Mouse (Mus musculus) heart, embryonic 14.5 days (tissue): ENCODE data around the gene Ddx55. TPM values are rescaled to one million over a fixed set of nuclear protein-coding genes. Genes with fewer than 3 reads are reported as not detected.
A peak's percentile ranks its signal among the peaks of the same experiment; 100 is the strongest.

Source experiments
- ATAC-seq: fragments of 200-750 bp; cut with Nextera tagmentation; 2 replicates; pipeline ENCODE4 v1.8.0; 2017; ENCODE audit warnings: low read depth, moderate TSS enrichment; ENCODE audit not compliant: insufficient number of reproducible peaks, insufficient read depth, low FRiP score
- H3K27ac ChIP-seq, 2 experiments: fragments of 200-500 bp in 1 of 2; fragments of 300-500 bp in 1 of 2; sonication (generic) in 1 of 2; replicated peaks in 1 of 2; 2 replicates each; pipeline ENCODE4 v1.5.1; 2012 to 2014; ENCODE audit warnings: low read depth in 2 of 2, low read length in 2 of 2, control low read depth in 1 of 2, mild to moderate bottlenecking in 1 of 2, mixed read lengths in 1 of 2; ENCODE audit not compliant: control insufficient read depth in 1 of 2, insufficient read depth in 1 of 2
- H3K27me3 ChIP-seq: fragments of 300-500 bp; sonication (generic); 2 replicates; pipeline ENCODE4 v1.6.1; 2014; ENCODE audit warnings: mild to moderate bottlenecking, low read length, control low read depth; ENCODE audit not compliant: control insufficient read depth, insufficient read depth
- H3K36me3 ChIP-seq: fragments of 300-500 bp; sonication (generic); 2 replicates; pipeline ENCODE4 v1.6.1; 2014; ENCODE audit warnings: mild to moderate bottlenecking, control low read depth, low read length, mixed read lengths; ENCODE audit not compliant: control insufficient read depth, insufficient read depth
- H3K4me1 ChIP-seq, 2 experiments: fragments of 200-500 bp in 1 of 2; fragments of 300-500 bp in 1 of 2; sonication (generic) in 1 of 2; 2 replicates each; pipeline ENCODE4 v1.6.1; 2012 to 2014; ENCODE audit warnings: low read length in 2 of 2, control low read depth in 1 of 2, mixed read lengths in 1 of 2; ENCODE audit not compliant: control insufficient read depth in 2 of 2, insufficient read depth in 2 of 2
- H3K4me2 ChIP-seq: fragments of 300-500 bp; sonication (generic); 2 replicates; pipeline ENCODE4 v1.6.1; 2014; ENCODE audit warnings: mild to moderate bottlenecking, low read length
- H3K4me3 ChIP-seq, 2 experiments: fragments of 200-500 bp in 1 of 2; fragments of 300-500 bp in 1 of 2; sonication (generic) in 1 of 2; 2 replicates each; pipeline ENCODE4 v1.5.1; 2012 to 2014; ENCODE audit warnings: low read length in 2 of 2, mild to moderate bottlenecking in 2 of 2, control low read depth in 1 of 2, low read depth in 1 of 2, moderate library complexity in 1 of 2; ENCODE audit not compliant: control insufficient read depth in 1 of 2, insufficient read depth in 1 of 2
- H3K9ac ChIP-seq: fragments of 300-500 bp; sonication (generic); 2 replicates; pipeline ENCODE4 v1.6.1; 2014; ENCODE audit warnings: mild to moderate bottlenecking, low read length
- H3K9me3 ChIP-seq: fragments of 300-500 bp; sonication (generic); 2 replicates; pipeline ENCODE4 v1.6.1; 2016; ENCODE audit warnings: low read length, control low read depth; ENCODE audit not compliant: control insufficient read depth
- WGBS: fragments of 180-500 bp; shearing (Covaris S2); extraction: QIAGEN DNeasy Blood & Tissue Kit; methylation state at CpG from one replicate; pipeline ENCODE4 v1.1.7; 2014; 5-methylcytosine and 5-hydroxymethylcytosine counted together
- polyA plus RNA-seq: library from polyadenylated mRNA; unstranded; fragments of >200 nt; fragmentation: Nextera tagmentation; extraction: Ambion mirVana; gene quantifications from 2 replicates; pipeline ENCODE4 v1.2.1, GENCODE M21; 2014

Ddx55 gene
- polyA plus RNA-seq, 1 experiment from 2014 or later, result 6.5 TPM

GRCm38 (mm10) chr5:124529697-124530096 lies 23.0 kb upstream of the Ddx55 start:
- peak overlapping the region; percentile 93 for H3K4me2 ChIP-seq
- H3K27me3 ChIP-seq, result no peaks in the 10 kb centered on the region
- no peaks in the 10 kb centered on the region for H3K9me3 ChIP-seq
- peak overlapping the region; percentile 72 to 85 for H3K4me3 ChIP-seq
- H3K36me3 ChIP-seq, result peaks cover 9% of the 10 kb centered on the region; the same call in 1 of the 2 replicates
- 50% methylated on average over 8 of the region's 8 CpGs for WGBS
- H3K4me1 ChIP-seq, result peaks cover 24 to 33% of the 10 kb centered on the region in 2 experiments
- peak overlapping the region; percentile 88 for H3K9ac ChIP-seq
- ATAC-seq, result no peak
- H3K27ac ChIP-seq, result peak overlapping the region; percentile 39 to 89

- ATAC-seq, result peak; percentile 84
- H3K9me3 ChIP-seq, result no peaks in the 10 kb centered on the region
- H3K9ac ChIP-seq, result peak within 1 kb of the TSS; percentile 88
- peak within 1 kb of the TSS; percentile 72 to 85 for H3K4me3 ChIP-seq
- H3K36me3 ChIP-seq, result peaks cover 8% of the 10 kb centered on the region; the same call in 1 of the 2 replicates
- H3K4me1 ChIP-seq, result peaks cover 24 to 33% of the 10 kb centered on the region in 2 experiments
- WGBS, result under 1% methylated on average over 85 of the region's 96 CpGs
- H3K27me3 ChIP-seq, result no peaks in the 10 kb centered on the region
- peak within 1 kb of the TSS; percentile 77 to 89 for H3K27ac ChIP-seq
- H3K4me2 ChIP-seq, result peak within 1 kb of the TSS; percentile 93
These were observed 21.7 kb upstream of the Ddx55 start, which contains the start of gene Rilpl1 for GRCm38 (mm10) chr5:124530655-124531582. TSS of gene Rilpl1 (minus strand) at chr5:124531391.

GRCm38 (mm10) chr5:124531583-124531930 lies 21.1 kb upstream of the Ddx55 start:
- no peaks in the 10 kb centered on the region for H3K9me3 ChIP-seq
- H3K9ac ChIP-seq, result peak overlapping the region; percentile 88
- H3K27me3 ChIP-seq, result no peaks in the 10 kb centered on the region
- peak overlapping the region; percentile 77 to 89 for H3K27ac ChIP-seq
- peaks cover 24 to 34% of the 10 kb centered on the region in 2 experiments for H3K4me1 ChIP-seq
- 0 out of 2 replicates have a peak, but pooled peaks cover 2% of the 10 kb centered on the region for H3K36me3 ChIP-seq
- peak overlapping the region; percentile 93 for H3K4me2 ChIP-seq
- peak overlapping the region; percentile 72 to 85 for H3K4me3 ChIP-seq
- 13% methylated on average over 14 of the region's 14 CpGs for WGBS
- 0 out of 2 replicates have a peak, but pooled peaks have one; percentile 7 for ATAC-seq

- Histone ChIP-seq H3K4me3 (no peak overlapping the region), H3K9ac (no peak overlapping the region), H3K36me3 (no peaks in the 10 kb centered on the region), H3K9me3 (no peaks in the 10 kb centered on the region), H3K4me1 (peaks cover 28 to 42% of the 10 kb centered on the region in 2 experiments), H3K27me3 (no peaks in the 10 kb centered on the region), H3K27ac (peak overlapping the region in 1 of 2 experiments; percentile 89; a peak in 2 of 4 replicates), H3K4me2 (no peak overlapping the region)
- WGBS, result 41% methylated on average over 7 of the region's 7 CpGs
- peak; percentile 24; the same call in 1 of the 2 replicates for ATAC-seq
These were observed 20.2 kb upstream of the Ddx55 start for GRCm38 (mm10) chr5:124532451-124532850.

- H3K4me3 ChIP-seq, result no peak overlapping the region
- H3K36me3 ChIP-seq, result no peaks in the 10 kb centered on the region
- no peak overlapping the region for H3K27ac ChIP-seq
- H3K27me3 ChIP-seq, result no peaks in the 10 kb centered on the region
- no peak for ATAC-seq
- H3K9me3 ChIP-seq, result no peaks in the 10 kb centered on the region
- H3K9ac ChIP-seq, result no peak overlapping the region
- H3K4me2 ChIP-seq, result no peak overlapping the region
- H3K4me1 ChIP-seq, result peaks cover 13 to 21% of the 10 kb centered on the region in 2 experiments
- 40% methylated on average over 5 of the region's 5 CpGs for WGBS
These were observed 17.6 kb upstream of the Ddx55 start for GRCm38 (mm10) chr5:124535016-124535415.

- peak overlapping the region; percentile 25 to 37 for H3K4me3 ChIP-seq
- H3K4me2 ChIP-seq, result peak overlapping the region; percentile 64
- ATAC-seq, result no peak
- peaks cover 7 to 15% of the 10 kb centered on the region in 2 experiments for H3K4me1 ChIP-seq
- H3K27ac ChIP-seq, result peak overlapping the region; percentile 71 to 87
- H3K9me3 ChIP-seq, result no peaks in the 10 kb centered on the region
- H3K36me3 ChIP-seq, result no peaks in the 10 kb centered on the region
- peak overlapping the region; percentile 66 for H3K9ac ChIP-seq
- H3K27me3 ChIP-seq, result no peaks in the 10 kb centered on the region
- WGBS, result 2% methylated on average over 17 of the region's 17 CpGs
These were observed 15.9 kb upstream of the Ddx55 start for GRCm38 (mm10) chr5:124536776-124537175.

- 77% methylated on average over 15 of the region's 16 CpGs for WGBS
- peaks cover 9 to 23% of the 10 kb centered on the region in 2 experiments for H3K4me1 ChIP-seq
- no peak overlapping the region for H3K9ac ChIP-seq
- no peaks in the 10 kb centered on the region for H3K9me3 ChIP-seq
- no peaks in the 10 kb centered on the region for H3K27me3 ChIP-seq
- no peak overlapping the region for H3K4me2 ChIP-seq
- no peak for ATAC-seq
- H3K36me3 ChIP-seq, result peaks cover 20% of the 10 kb centered on the region
- no peak overlapping the region for H3K4me3 ChIP-seq
- no peak overlapping the region for H3K27ac ChIP-seq
These were observed 13.6 kb upstream of the Ddx55 start for GRCm38 (mm10) chr5:124538813-124539792.
